Mouse (Mus musculus) forebrain, embryonic 14.5 days (tissue): ENCODE results near the gene Decr2. TPM values are rescaled to one million over a fixed set of nuclear protein-coding genes. Genes with fewer than 3 reads are reported as not detected.

Experiments used
- ATAC-seq: fragments of 200-750 bp; cut with Nextera tagmentation; 2 replicates; pipeline ENCODE4 v1.8.0; 2017; ENCODE audit warnings: mild to moderate bottlenecking, moderate library complexity
- DNase-seq: peaks from one replicate; pipeline ENCODE4 v3.0.0-alpha.2; 2015; ENCODE audit warnings: low spot score
- H3K27ac ChIP-seq: fragments of 300-500 bp; sonication (generic); 2 replicates; pipeline ENCODE4 v1.5.1; 2014; ENCODE audit warnings: low read depth, mild to moderate bottlenecking, control low read depth, low read length, moderate library complexity
- H3K27me3 ChIP-seq: fragments of 300-500 bp; sonication (generic); replicated peaks from 2 replicates; pipeline ENCODE4 v1.6.1; 2014; ENCODE audit warnings: low read length, control low read depth, mixed read lengths; ENCODE audit not compliant: control insufficient read depth, insufficient read depth
- H3K36me3 ChIP-seq: fragments of 300-500 bp; sonication (generic); 2 replicates; pipeline ENCODE4 v1.6.1; 2014; ENCODE audit warnings: low read length, control low read depth; ENCODE audit not compliant: control insufficient read depth, insufficient read depth
- H3K4me1 ChIP-seq: fragments of 300-500 bp; sonication (generic); 2 replicates; pipeline ENCODE4 v1.6.1; 2014; ENCODE audit warnings: antibody characterized with exemption, low read length, control low read depth; ENCODE audit not compliant: control insufficient read depth, insufficient read depth
- H3K4me2 ChIP-seq: fragments of 300-500 bp; sonication (generic); 2 replicates; pipeline ENCODE4 v1.6.1; 2014; ENCODE audit warnings: mild to moderate bottlenecking, control low read depth, low read length
- H3K4me3 ChIP-seq: fragments of 300-500 bp; sonication (generic); 2 replicates; pipeline ENCODE4 v1.5.1; 2014; ENCODE audit warnings: low read depth, low read length, control low read depth
- H3K9ac ChIP-seq: fragments of 300-500 bp; sonication (generic); 2 replicates; pipeline ENCODE4 v1.6.1; 2014; ENCODE audit warnings: mild to moderate bottlenecking, low read length, control low read depth, moderate library complexity
- H3K9me3 ChIP-seq: fragments of 300-500 bp; sonication (generic); replicated peaks from 2 replicates; pipeline ENCODE4 v1.6.1; 2016; ENCODE audit warnings: low read length, control low read depth, mixed read lengths; ENCODE audit not compliant: control insufficient read depth
- WGBS: fragments of 180-500 bp; shearing (Covaris S2); extraction: QIAGEN DNeasy Blood & Tissue Kit; methylation state at CpG from one replicate; pipeline ENCODE4 v1.1.7; 2014; 5-methylcytosine and 5-hydroxymethylcytosine counted together
- polyA plus RNA-seq: library from polyadenylated mRNA; unstranded; fragments of >200 nt; fragmentation: Nextera tagmentation; extraction: Ambion mirVana; gene quantifications from 2 replicates; pipeline ENCODE4 v1.2.1, GENCODE M21; 2014

Decr2 gene
- polyA plus RNA-seq, 1 experiment from 2014 or later = 14.4 TPM

DNA sequence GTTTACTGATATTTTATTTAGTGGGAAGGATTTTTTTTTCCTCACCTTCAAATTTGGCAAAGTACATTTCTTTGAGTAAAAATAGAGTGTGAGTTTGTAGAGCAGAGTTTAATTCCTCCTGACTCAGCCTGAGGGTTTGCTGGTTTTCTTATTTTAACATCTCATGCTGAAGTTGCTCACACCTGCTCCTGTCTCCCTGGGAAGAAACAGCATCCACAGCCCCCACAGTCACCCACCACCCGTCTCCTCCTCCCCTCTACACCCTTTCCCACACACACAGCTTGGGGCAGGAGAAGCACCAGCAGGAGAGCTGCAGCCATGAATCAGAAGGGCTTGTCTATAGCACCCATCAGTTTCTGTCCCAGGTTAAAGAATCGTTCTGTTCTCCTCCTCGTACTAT is 14.9 kb downstream of the Decr2 start:
- no peak for ATAC-seq
- WGBS = 69% methylated on average over 3 of the region's 3 CpGs

DNA sequence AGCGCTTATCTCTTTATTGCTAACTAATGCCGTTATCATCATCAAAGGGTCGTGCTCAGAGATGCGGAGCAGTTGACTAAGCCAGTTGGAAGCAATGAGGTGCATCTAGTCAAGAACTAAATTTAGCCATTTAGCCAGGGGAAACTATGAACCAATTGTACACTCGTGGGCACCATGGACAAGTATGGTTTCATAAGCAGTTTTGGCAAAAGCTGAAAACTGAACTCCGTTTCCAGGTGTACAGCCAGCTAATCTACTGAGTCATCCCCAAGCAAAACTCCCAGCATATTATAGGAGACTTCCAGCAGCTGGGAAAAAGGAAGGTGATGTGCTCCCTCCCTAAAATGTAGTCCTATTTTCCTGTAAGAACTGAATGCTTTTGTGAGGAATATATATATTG is 20.0 kb downstream of the Decr2 start:
- Histone ChIP-seq H3K4me1 (peaks cover 22% of the 10 kb centered on the region), H3K4me2 (peak overlapping the region; percentile 100), H3K9me3 (no peaks in the 10 kb centered on the region), H3K4me3 (peak overlapping the region; percentile 67), H3K9ac (0 out of 2 replicates have a peak overlapping the region, but pooled peaks have one; percentile 13), H3K36me3 (peaks cover 2% of the 10 kb centered on the region), H3K27me3 (no peaks in the 10 kb centered on the region), H3K27ac (no peak overlapping the region)
- DNase-seq (no peak), ATAC-seq (no peak)
- 41% methylated on average over 6 of the region's 6 CpGs for WGBS

More for the DNA sequence above, 14.9 kb downstream of the Decr2 start:
- Histone ChIP-seq H3K4me1 (no peaks in the 10 kb centered on the region), H3K9ac (no peak overlapping the region), H3K4me3 (no peak overlapping the region), H3K9me3 (no peaks in the 10 kb centered on the region), H3K4me2 (no peak overlapping the region), H3K27me3 (no peaks in the 10 kb centered on the region), H3K27ac (no peak overlapping the region), H3K36me3 (no peaks in the 10 kb centered on the region)
- no peak for DNase-seq

DNA sequence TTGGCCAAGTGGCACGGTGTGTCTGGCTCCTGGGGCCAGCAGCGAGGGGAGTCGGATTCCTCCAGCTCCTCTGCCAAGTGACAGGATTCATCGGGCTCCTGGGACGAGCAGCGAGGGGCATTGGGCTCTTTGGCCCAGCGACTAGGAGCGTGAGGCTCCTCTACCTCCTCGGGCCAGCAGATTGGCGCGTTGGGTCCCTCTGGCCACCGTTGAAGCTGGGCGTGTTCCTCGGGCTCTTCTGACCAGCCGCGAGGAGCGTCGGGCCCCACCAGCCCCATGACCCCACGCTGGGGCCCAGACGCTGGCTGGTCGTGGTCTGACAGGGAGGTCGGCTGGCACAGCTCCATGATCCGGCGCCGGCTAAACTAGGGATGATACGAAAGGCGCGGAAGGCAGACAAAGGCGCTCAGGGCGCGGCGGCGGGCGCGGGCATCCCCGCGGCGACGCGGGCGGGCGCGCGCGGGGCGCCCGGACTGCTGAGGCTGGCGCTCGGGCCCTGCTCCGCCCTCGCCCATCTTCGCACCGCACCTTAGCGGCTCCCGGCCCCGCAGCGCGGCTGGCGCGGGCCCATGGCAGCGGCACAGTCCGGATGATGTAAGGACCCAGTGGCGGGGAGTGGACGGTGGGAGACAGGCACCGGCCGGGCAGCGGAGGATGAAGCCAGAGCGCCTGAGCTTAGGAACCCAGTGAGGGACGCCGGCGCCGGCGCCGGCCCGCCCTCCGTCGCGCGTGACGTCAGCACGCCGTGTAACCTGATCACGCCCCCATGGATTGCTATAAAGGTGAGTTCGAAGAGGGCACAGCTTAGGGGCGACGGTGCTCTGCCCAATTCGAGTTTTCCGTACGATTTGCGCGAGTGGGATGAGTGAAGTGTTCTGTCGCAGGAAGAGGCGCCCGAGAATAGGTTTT is 21.1 kb downstream of the Decr2 start, which contains the start of gene Rab11fip3:
Gene Rab11fip3 (minus strand): TSS at position 725 of the 909 bp plus-strand sequence.
- H3K4me1 ChIP-seq = peaks cover 28% of the 10 kb centered on the region
- H3K9ac ChIP-seq = peak within 1 kb of the TSS; percentile 97
- peaks cover 12% of the 10 kb centered on the region for H3K36me3 ChIP-seq
- H3K4me2 ChIP-seq = peak within 1 kb of the TSS; percentile 100
- under 1% methylated on average over 93 of the region's 94 CpGs for WGBS
- H3K27ac ChIP-seq = peak within 1 kb of the TSS; percentile 91
- no peaks in the 10 kb centered on the region for H3K27me3 ChIP-seq
- peak within 1 kb of the TSS; percentile 67 for H3K4me3 ChIP-seq
- no peaks in the 10 kb centered on the region for H3K9me3 ChIP-seq
- peak; percentile 95 for ATAC-seq
- peak; percentile 95 for DNase-seq

DNA sequence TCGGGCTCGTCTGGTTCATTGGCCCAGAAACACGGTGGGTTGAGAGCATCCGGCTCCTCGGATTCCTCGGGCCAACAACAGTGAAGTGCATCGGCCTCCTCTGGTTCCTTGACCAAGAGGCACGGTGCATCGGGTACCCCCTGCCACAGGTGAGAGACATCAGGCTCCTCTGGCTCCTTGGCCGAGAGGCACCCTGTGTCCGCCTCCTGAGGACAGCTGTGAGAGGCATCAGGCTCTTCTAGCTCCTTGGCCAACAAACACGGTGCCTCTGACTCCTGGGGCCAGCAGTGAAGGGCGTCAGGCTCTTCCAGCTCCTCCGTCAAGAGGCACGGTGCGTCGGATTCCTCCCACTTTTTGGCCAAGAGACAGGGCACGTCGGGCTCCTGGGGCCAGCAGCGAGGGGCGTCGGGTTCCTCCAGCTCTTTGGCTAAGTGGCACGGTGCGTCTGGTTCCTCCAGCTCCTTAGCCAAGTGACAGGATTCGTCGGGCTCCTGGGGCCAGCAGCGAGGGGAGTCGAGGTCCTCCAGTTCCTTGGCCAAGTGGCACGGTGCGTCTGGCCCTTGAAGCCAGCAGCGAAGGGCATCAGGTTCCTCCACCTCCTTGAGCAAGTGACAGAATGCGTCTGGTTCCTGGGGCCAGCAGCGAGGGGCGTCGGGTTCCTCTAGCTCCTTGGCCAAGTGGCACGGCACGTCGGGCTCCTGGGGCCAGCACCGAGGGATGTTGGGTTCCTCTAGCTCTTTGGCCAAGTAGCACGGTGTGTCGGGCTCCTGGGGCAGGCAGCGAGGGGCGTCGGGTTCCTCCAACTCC is 21.9 kb downstream of the Decr2 start:
- no peaks in the 10 kb centered on the region for H3K9me3 ChIP-seq
- ATAC-seq (no peak; the same call in none of the 2 replicates), DNase-seq (peak; percentile 31)
- peaks cover 19% of the 10 kb centered on the region for H3K36me3 ChIP-seq
- H3K27me3 ChIP-seq = no peaks in the 10 kb centered on the region
- peak overlapping the region; percentile 67 for H3K4me3 ChIP-seq
- H3K27ac ChIP-seq = peak overlapping the region; percentile 91
- peak overlapping the region; percentile 97 for H3K9ac ChIP-seq
- H3K4me1 ChIP-seq = peaks cover 28% of the 10 kb centered on the region
- peak overlapping the region; percentile 100 for H3K4me2 ChIP-seq
- under 1% methylated on average over 44 of the region's 44 CpGs for WGBS

DNA sequence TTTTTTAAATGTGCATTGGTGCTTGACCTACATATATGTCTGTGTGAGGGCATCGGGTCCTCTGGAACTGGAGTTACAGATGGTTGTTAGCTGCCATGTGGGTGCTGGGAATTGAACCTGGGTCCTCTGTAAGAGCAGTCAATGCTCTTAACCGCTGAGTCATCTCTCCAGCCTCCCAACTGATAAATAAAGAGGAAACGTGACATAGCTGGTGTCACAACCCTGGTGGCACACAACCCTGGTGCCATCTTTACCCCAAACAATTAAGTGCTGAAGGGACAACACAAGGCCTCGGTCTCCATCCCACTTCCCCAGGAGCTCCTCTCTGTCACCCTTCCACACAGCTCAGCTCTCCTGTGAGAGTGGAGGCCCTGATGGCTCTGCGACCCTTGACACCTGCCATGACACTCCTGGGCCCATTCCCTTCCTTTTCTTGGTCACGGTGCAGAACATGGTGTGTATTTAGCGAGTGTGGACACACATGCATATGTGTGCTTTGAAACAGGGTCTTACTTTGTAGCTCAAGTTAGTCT is 23.6 kb downstream of the Decr2 start:
- DNase-seq = no peak
- H3K36me3 ChIP-seq = peaks cover 28% of the 10 kb centered on the region
- H3K9ac ChIP-seq = peak overlapping the region; percentile 97
- 88% methylated on average over 7 of the region's 7 CpGs for WGBS
- no peak for ATAC-seq
- peak overlapping the region; percentile 100 for H3K4me2 ChIP-seq
- peak overlapping the region; percentile 67 for H3K4me3 ChIP-seq
- H3K27me3 ChIP-seq = no peaks in the 10 kb centered on the region
- no peaks in the 10 kb centered on the region for H3K9me3 ChIP-seq
- peaks cover 28% of the 10 kb centered on the region for H3K4me1 ChIP-seq
- no peak overlapping the region for H3K27ac ChIP-seq

DNA sequence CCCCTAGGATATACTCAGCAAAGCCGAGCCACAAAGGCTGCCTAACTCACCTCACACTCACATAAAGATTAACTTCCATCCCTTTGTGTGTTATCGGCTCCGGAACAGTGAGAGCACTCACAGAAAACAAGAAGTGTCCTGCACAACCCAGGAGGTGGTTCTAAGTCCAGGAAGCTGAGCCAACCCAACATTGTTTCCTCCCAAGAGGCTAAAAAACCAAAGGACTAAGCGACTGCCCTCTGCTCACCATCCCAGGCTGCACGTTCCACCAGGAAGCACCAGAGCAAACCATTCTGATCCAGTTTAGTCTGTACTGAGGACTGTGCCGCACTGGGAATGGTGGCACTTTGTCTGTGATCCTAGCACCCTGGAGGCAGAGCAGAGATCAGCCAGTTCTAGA is 25.2 kb downstream of the Decr2 start:
- no peak overlapping the region for H3K27ac ChIP-seq
- peaks cover 25% of the 10 kb centered on the region for H3K4me1 ChIP-seq
- DNase-seq (no peak), ATAC-seq (no peak)
- no peaks in the 10 kb centered on the region for H3K9me3 ChIP-seq
- peak overlapping the region; percentile 6; the same call in 1 of the 2 replicates for H3K4me3 ChIP-seq
- H3K27me3 ChIP-seq = no peaks in the 10 kb centered on the region
- peak overlapping the region; percentile 29 for H3K4me2 ChIP-seq
- peaks cover 36% of the 10 kb centered on the region for H3K36me3 ChIP-seq
- 81% methylated on average over 6 of the region's 6 CpGs for WGBS
- peak overlapping the region; percentile 47 for H3K9ac ChIP-seq

DNA sequence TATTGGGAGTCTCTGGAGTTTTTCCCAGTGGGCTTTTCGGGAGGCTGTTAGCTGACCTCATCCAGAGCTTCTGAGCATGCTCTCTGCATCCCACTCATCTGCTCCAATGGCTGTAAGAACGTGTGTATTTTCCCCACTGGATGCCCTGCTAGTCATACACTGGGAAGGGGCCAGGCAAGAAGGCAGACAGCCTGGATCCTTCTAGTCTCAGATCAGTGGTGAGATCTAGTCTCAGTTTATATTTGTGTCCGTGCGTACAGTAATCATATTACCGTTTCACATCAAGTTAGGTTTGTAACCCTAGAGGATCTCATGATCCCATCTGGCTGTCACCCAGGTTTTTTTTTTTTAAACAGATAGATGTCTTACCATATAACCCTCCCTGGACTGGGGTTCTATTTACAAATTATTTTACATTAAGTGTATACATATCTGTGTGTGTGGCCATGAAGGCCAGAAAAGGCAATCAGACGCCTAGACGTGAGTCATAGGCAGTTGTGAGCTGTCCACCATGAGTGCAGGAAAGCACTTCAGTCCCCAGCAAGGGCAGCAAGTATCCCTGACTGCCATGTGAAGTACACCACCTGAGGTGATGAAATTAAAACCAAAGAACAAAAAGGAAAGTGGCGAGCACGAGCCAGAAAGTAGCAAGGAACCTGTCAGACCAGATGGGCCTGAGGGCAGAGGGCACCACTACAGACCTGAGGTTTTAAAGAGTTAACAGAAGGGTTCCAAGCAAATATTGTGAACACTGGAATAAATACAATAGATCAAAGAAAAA is 32.2 kb downstream of the Decr2 start:
- DNase-seq (no peak), ATAC-seq (no peak)
- H3K9me3 ChIP-seq = no peaks in the 10 kb centered on the region
- no peak overlapping the region for H3K27ac ChIP-seq
- no peak overlapping the region for H3K4me2 ChIP-seq
- H3K36me3 ChIP-seq = peaks cover 69% of the 10 kb centered on the region
- 83% methylated on average over 9 of the region's 9 CpGs for WGBS
- no peaks in the 10 kb centered on the region for H3K27me3 ChIP-seq
- H3K9ac ChIP-seq = no peak overlapping the region
- H3K4me1 ChIP-seq = no peaks in the 10 kb centered on the region; the same call in 1 of the 2 replicates
- H3K4me3 ChIP-seq = no peak overlapping the region

DNA sequence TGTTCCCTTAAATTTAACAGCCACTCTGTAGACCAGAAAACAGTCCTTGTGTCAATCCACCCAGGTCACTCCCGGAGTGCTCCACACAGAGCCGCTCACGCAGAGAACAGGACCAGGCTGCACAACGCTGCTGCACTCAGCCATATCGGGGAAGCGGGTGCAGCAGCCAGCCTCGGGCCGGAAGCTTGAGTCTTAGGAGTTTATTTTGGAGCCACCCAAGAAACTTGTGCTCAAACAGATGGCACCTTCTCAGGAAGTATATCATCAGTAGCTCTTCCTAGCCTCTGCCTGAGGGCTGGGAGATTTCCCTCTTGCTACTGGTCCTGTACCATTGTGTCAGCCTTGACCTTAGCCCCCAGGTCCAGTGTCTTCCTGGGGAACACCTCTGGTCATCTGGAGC is 32.9 kb downstream of the Decr2 start:
- 95% methylated on average over 8 of the region's 8 CpGs for WGBS
- Histone ChIP-seq H3K4me1 (no peaks in the 10 kb centered on the region; the same call in 1 of the 2 replicates), H3K9ac (no peak overlapping the region), H3K9me3 (no peaks in the 10 kb centered on the region), H3K27me3 (no peaks in the 10 kb centered on the region), H3K4me2 (no peak overlapping the region), H3K27ac (no peak overlapping the region), H3K36me3 (peaks cover 65% of the 10 kb centered on the region), H3K4me3 (no peak overlapping the region)
- ATAC-seq (no peak), DNase-seq (no peak)
